Mouse (Mus musculus) megakaryocyte, embryonic 14.5 days (primary cell): Measurements from ENCODE around the gene Caskin2.

Experiments
- FLI1 ChIP-seq: IDR thresholded peaks from 2 replicates; pipeline ENCODE4 v1.6.1; 2012; ENCODE audit warnings: low read length, inconsistent platforms, mixed read lengths
- GATA1 ChIP-seq: IDR thresholded peaks from 3 replicates; pipeline ENCODE4 v1.6.1; 2012; ENCODE audit warnings: mixed read lengths, low read length, inconsistent platforms, borderline replicate concordance

DNA sequence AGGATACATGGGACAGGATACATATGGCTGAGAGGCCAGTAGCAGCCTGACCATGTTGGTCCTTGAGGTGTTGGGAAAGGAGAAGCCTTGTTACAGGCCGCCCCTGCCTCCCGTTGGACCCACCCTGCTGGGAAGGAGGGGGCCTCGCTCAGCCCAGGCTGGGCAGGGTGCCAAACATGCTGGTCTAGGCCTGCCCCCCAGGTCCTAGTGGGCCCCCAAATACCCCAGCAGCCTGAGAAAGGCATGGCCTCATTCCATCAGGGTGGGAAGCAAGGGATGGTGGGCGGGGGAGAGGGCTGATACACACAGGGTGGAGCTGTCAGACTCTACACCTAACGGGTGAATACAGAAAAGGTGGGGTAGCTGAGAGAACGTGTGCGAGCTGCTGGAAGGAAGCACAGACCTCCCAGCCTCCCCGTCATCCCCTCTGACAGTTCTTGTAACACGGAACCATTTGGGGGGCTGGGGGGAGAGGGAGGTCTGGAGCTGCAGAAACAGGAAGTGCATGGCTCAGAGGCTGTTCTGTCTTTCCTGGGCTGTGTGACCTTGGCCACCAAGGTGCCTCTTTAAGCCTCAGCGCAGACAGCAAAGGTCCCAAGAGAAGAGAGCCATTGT lies 4.6 kb downstream of the Caskin2 start:
- TF ChIP-seq FLI1 = no peak
- TF ChIP-seq GATA1 = no peak
